Mouse (Mus musculus) right cerebral cortex, postnatal 14 days (tissue): ENCODE measurements at regions not wholly inside any gene's neighbourhood (a gene's known extent, or its start where the extent isn't known, plus 50 kb on each side); places are given as distances from the start of the nearest gene placed in this dataset.

Experiments used
- DNase-seq: peaks from one replicate; pipeline ENCODE4 v3.0.0; 2022

DNA sequence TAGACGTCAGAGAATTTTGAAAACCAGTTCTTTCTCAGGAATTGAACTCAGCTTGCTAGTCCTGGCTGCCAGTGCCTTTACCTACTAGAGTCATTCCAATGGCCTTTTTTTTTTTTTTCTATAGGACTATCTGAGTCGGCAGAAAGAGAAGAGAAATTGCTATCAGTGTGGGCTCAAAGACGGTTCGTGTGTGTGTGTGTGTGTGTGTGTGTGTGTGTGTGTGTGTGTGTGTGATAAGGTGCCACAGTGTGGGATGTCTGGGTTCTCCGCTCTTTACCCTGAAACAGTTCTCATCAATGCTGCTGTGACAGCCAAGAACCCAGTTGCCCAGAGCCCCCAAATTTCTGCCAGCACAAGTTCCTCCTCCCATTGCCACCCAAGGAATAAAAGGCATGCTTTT lies 146.1 kb downstream of the Rybp start:
- no peak for DNase-seq

DNA sequence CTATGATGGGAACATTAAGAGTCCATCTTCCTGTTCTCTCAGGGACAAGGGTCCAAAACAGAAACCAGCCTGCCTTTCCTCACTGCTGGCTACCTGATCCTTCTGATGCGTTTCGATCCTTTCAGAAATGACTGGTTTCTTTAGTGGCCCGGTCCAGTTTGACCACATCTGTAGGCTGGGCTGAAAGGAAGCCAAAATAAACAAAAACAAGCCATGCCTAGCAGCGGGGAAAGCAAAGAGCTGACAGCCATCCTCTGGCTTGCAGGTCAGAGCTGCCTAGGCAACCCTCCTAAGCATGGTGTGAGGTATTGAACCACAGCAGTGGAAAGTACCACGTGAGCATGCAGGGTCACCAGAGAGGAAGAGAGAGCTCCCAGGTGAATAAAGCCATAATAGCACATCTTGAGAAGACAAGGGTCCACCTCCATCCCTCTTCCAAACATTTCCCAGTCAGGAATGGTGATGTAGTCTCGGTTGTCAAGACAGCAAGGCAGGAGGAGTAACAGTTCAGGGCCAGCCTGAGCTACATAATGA lies 146.6 kb downstream of the Rybp start:
- no peak for DNase-seq

DNA sequence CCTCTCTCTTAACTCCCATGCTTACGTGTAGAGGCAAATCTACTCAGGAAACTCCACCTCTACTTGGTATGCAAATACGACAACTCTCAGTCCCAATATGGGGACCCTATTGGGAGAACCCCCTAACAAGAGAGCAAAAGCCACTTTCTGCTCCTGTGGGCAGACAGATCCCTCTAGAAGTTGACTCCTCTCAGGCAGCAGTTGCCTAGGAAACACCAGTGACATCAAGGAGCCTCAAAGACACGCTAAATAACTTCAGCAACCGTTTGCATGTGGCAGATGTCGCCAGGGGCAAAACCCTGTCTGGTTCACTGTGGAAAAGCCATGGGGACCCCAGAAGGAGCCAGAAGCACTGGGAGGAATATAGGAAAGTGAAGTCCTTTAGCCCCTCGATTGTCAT lies 147.5 kb downstream of the Rybp start:
- DNase-seq: no peak

DNA sequence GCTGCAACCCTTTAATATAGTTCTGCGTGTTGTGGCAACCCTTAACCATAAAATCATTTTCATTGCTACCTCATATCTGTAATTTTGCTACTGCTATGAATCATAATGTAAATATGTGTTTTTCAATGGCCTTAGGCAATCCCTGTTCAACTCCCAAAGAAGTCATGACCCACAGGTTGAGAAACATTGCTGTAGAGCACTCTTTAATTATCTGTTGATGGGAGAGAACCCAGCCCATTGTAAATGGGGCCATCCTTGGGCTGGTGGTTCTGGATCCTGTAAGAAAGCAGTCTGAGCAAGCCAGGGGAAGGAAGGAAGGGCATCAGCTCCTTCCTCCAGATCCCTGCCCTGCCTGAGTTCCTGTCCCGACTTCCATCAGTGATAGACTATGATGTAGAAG lies 148.6 kb downstream of the Rybp start:
- DNase-seq: no peak

DNA sequence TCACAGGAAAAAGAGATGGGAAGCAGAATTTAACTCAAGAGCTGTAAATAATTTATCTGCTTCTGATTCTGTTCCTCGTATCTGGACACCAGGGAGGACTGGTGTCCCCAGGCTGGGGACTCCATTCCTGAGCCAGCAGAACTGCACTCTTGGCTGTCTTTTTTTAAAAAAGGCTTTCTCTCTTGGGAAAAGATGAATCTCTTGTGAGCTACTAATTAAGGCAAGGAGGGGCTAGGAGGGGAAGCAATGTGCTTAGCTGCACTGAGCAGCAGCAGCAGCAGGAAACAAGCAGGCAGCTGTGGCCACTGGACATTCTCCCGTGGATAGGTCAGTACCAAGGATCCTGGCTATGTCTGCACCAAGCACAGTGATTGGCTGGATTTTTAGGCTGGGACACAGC lies 152.1 kb downstream of the Rybp start:
- no peak for DNase-seq

DNA sequence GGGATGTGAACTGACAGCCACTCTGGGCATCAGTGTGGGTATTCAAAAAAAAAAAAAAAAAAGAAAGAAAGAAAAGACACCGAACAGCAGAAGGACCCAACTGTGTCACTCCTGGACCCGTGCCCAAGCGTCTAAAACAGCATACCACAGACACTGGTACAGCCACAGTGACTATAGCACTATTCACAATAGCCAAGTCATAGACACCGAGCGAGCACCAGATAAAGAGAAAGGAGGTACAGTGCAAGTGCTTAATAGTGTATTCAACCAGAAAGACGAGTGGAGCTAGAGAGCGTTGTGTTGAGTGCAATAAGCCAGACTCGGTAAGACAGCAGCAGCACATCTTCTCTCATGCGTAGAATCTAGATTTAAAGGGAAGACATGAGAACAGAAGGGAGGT lies 153.3 kb downstream of the Rybp start:
- no peak for DNase-seq

DNA sequence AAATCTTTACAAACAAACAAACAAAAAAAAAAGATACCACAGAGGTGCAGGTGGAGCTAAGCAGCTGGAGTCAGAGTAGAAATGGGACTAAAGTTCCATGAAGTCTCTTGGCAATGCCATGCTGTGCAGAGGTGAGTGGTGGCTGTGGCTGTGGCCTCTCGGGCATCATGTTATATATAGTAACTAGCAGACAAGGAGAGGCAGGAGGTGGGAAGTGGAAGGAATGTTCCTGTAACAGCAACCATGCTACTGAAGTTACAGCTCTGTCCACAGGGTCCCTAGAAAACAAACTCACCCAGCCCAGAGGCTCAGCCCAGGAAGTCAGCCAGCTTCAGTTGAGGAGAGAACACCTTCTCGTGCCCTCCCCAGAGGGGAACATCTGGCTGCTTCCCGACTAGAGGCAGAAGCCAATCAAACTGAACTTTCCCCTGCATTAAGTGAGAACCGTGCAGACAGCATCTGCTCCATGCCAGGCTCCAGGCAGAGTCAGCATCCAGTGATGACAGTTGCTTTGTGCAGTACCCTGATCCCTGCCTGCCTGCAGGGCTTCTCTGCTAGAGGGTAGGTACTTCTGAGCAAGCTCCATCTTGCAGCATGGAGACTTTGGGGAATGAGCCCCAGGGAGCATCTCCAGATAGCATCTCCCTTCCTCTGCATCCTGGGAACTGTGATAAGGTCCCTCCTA lies 154.2 kb downstream of the Rybp start:
- DNase-seq: no peak

DNA sequence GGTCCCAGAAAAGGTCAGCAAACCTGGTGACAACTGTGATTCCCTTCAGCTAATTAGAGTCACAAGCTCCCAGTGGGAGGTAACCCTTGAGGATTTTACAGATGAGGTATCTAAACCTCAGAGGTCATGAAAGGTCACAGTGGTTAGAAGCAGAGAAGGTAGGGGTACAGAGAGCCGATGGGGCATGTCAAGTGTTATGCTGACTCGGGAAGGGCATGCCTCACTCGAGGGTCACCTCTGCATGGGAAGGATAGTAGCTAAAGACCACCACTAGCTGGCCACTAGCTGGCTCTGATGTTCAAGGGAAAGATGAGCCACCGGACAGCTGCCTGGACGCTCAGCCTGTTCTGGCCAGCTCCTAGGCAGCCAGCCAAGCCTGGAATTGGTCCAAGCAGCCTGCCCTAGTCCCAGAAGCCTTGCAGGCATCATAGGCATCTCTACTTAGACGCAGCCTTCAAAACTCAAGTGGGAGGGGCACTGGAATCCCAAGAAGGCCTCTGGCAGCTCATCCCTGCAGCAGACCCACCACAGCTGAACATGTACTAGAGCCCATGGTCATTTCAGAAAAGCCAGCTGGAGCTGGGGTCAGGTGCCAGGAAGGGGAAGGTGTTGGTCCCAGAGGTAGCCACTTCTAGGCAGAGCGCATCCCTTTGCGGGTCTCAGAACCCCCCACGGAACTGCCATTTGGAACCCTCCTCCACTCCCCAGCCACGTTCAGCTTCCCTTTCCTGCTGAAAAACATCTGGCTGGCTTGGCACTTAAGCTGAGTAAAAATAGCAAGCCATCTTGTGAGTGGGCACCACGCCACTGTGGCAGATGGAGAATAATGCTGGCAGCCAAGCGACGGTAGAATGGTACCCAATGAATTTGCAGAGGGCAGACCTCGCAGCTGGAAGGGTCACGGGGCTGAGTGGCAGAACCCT lies 159.8 kb downstream of the Rybp start:
- peak; percentile 80 for DNase-seq

DNA sequence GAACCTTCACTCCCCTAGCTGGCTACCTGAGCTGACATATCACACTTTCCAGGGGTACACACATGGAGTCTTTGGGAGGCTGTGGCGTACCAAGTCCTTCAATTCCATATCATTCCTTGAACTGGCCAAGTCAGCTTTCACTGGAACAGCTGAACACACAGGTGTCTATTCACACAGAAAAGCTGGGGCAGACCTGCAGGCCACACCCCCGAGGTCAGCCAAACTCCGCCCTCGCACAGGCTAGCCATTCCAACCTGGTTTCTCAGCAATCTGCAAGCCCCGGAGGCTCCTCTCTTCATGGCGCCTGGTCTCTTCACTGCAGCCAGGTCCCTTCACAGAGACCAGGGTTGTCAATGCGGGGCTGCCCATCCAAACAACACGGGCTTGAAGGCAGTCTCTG lies 160.5 kb downstream of the Rybp start:
- no peak for DNase-seq

DNA sequence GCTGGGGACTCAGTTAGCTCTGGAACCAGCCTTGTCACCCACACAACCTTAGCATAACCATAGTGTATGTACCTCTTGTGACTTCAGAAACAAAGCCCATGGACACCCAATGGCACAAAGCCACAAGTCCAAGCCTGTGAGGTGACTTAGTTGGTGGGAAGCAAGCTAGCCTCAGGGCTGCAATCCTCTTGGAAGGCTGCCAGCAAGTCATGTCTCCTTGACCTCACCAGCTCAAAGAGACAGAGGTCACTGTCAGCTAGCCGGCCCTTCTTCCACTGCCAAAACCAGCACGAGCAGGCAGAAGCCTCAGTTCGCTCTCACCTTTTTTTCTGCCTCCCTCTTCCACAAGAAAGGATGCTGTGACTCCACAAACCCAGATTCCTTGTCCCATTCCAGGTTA lies 161.0 kb downstream of the Rybp start:
- no peak for DNase-seq

DNA sequence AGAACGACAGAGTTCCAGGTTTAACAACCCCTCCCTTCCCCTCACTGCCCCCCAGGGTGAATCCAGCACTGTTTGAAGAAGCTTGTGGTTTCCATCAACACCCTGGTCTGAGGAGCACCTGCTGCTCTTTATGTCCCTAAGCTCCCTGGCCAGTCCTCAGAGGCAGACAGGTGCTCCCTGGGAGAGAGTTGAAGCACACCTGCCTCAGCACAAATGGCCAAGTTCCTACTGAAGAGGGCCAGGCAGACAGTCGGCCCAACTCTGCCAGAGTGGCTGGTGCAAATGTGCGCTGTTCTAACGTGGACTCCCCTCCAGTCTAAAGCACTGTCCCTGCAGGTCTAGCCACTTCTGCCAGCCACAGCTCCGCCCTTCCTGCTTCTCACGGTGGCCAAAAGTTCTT lies 166.0 kb downstream of the Rybp start:
- no peak for DNase-seq

DNA sequence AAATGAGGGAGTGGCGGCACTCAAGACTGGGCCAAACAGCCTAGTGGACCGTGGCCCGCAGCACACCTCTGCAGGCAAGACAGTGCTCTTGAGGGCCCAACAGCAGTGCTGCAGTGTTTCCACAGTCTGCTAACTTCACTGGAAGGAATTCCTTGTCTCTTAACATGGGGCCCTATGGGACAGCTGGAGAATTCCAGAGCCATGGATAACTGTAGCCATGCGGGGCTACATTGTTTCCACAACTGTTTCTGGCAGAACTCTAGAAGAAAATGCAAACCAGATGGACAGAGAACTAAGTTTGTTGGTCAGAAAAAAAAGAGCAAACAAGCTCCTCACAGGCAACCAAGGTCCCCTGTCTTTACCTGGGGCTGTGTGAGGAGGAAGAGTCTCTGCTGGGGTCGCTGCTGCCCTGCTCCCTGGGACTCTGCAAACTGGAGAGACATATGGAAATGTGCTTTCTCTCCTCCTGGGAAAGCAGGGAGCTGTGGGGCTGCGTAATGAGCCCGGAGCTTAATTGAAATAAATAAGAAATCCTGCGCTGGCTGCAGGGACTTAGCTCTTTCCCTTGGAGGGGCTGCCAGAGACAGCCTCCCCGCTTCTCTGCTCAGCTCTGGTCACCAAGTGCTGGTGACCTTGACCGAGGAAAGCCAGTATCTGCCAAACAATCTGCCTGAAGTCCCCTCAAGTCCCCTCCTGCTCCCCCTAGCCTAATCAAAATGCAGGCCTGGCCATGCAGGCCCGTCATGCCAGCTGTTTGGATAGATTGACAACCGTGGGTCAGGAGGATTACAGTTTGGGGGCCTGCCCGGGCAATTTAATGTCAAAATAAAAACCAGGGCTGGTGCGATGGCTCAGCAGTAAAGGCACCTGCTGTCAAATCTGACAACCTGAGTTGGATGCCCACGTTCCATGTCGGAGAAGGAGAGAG lies 167.0 kb downstream of the Rybp start:
- no peak for DNase-seq

DNA sequence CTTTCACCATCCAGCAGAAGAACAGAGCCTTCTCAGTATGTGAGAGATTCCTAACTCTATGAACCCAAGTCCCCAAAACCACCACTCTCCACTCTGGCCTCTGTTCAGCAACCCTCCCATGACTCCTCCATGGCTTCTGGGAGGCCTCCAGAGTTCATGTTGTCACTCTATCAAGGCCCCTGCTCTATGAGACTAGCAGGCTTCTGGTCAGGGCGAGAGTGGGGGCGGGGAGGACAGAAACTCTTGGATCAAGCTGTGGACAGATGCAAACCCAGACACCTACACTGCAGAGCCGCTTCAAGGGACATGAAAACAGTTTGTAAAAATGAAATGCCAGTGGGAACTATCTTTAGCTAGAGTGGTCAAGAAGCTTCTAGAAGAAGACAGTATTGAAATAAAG lies 170.2 kb downstream of the Rybp start:
- DNase-seq: no peak

DNA sequence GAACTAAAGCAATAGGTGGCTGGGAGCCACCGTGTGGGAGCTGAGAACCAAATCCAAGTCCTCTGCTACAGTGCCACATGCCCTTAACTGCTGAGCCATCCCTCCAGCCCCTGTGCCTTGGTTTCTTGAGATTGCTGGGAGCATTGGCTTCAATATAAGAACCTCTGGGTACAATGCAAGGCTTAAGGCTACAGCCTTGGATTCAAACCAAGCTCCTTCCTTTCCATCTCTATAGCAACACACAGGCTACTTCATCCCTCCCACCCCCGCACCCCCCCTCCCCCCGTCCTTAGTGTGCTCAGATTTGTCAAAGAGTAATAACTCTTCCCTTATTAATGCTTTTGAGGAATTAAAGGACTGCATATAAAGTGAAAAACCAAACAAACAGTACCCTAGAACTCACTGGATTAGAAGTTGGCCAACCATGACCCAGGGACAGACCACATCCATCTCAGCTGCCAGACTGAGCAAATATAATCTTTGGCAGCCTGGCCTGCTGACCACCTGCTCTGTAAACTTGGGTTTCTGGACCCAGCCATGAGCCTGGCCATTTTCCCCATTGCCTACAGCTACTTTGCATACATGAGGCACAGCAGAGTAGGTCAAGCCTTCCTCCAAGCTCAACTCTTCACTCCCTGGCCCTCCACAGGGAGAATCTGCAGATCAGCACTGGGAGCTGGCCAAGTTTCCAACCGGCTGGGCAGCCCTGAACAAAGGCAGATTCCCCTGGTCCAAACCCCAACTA lies 173.7 kb downstream of the Rybp start:
- no peak for DNase-seq

DNA sequence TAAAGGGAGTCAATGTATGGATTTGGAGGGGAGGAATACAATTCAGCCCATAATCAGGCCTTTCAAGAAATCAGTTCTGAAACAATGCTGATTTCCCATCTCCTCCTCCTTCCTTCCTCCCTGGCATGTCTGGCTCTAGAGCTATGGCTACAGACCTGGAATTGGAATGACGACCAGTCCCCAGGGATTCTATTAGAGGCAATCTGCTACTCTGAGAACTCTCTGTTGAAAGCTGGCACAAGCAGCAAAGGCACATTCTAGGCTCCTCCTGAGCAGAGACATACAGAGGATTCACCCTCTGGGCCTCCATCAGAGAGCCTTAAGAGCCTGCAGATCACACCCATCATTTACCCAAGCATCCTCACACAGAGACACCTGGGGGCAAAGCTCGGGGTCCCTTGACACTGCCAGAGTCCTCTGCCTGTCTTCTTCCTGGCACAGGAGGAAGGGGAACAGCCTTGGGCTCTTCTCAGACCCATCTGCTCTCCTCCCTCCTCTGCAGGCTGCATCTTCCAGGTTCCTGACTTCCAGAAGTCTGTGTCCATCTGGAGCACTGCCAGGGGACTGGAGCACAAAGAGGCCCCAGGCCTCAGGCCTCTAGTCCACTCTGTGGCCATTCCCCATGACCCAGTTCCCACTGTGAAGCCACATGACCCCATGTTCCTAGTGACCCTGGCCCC lies 176.2 kb downstream of the Rybp start:
- no peak for DNase-seq

DNA sequence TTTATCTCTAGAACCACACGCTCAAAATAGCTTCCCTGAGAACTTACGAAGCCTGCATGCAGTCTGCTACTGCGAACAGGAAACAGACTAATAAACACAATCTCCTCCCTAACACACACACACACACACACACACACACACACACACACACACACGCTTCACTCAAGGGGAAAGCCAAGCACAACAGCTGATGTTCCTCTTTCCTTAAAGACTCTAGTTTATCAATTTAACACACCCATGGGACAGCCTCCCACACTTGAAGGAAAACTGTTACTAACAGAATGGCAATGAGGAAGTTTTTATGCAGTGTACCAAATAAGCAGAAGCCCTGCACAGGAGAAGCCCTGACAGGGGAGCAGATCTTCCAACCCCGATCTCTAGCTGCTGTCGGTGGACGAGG lies 177.3 kb downstream of the Rybp start:
- DNase-seq: no peak

DNA sequence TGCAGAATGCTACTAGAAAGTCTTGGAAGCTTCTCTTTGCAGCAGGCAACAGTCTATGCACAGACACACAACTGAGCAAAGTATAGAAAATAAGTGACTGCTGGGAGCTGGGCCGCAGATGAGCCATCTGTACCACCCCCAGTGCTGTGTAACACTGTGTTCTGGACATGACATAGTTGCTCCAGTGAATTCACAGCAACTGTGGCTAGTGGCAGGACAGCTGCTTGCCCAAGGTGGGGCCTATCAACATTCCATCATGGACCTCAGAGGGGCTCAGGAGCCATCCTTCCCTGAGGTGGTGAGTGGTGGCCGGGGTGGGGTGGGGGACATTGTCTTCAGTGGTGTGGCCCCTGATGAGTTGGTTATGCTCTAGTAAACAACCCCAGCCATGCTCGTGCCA lies 177.9 kb downstream of the Rybp start:
- no peak for DNase-seq

DNA sequence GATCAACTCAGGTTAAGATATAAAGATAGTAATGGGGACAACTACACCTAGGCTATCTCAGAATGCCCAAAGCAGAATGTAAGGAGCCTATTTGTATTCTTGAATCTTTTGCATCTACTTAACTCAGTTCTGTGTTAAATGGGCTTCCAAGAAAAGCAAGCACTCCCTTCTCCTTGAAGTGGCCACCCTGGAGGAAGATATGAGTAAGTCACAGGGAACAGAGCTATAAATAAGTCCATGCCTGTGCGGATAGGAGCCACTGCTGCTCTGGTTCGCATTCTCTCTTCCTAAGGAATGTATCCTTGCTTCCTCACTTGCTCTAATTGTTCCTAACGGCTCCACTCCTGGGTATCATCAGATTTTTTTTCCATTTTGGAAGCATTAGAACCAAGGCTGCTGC lies 179.8 kb downstream of the Rybp start:
- no peak for DNase-seq

DNA sequence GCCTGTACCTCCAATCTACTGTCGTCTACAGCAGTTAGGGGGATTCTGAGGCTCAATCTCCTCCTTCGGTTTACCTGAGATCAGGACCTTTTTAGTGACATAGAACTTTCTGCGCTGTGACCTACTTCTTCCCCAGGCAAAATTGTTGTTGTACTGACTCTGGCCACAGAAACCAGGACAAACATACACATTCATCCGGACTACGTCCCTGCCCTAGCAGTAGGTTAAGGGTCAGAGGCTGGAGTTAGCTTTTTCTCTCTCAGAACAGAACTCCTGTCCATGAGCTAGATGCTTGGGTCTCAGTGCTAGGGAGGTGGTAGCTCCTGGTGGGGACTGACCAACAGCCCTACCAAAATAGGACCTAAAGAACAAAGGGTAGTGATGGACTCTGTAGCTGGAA lies 180.2 kb downstream of the Rybp start:
- no peak for DNase-seq

DNA sequence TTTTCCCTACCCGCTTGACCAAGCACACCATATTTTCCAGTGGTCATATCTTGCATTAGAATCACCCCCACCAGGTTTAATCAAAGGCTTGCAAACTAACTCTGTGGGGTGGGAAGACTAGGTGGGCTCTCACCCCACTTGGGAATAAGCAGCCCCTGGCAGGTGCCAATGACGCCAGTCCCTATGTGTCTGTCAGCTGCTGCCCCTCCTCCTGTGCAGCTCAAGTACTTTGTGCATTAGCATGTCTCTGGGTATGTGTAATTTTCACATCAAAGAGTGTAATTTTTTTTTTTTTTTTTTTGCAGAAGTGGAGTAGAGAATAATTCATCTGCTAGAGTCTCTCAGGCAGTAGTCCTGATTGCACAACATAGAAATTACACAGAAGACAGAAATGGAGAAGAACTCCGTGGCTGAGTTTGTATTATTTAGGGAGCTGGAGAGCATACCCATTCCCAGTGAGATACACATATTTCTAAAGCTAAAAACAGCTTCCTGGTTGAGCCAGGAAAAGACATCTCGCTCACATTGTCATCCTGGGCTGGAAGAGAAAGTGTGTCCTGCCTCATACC lies 186.6 kb downstream of the Rybp start:
- no peak for DNase-seq

DNA sequence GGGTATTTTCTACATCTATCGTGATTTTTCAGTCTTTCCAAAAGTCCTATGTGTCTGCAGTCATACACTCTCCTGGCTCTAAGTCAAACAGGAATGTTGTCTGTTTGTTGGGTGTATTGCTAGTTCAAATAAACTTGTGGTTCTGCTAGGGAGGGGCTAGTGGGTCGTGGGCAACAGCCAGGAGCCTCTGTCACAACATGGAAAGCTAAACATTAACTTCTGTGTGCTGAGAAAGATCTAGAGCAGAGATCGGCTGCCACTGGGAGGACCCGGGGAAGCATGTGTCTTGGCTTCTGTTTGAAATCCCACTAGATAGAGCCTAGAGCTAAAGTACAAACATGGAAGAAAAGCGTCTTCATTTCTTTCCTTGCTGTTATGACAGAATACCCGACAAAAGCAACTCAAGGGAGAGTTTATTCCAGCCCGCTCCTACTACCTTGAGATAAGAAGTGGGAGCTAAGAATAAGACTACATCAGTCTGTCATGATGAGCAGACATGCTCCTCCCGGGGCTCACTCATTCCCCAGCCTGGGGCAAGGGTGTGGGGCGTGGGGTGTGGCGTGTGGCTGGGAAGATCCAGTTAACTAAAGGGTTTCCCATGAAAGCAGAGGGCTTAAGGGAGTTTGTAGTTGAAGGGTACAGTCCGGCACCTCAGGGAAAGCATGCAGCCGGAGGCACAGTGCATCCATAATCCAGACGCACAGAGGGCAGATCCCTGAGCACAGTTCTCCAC lies 190.7 kb downstream of the Rybp start:
- no peak for DNase-seq
